Mouse (Mus musculus) embryonic facial prominence, embryonic 12.5 days (tissue): ENCODE results near the gene Adamts17. TPM values are rescaled to one million over a fixed set of nuclear protein-coding genes. Genes with fewer than 3 reads are reported as not detected.

Experiments
- ATAC-seq: fragments of 200-750 bp; cut with Nextera tagmentation; 2 replicates; pipeline ENCODE4 v1.8.0; 2017; ENCODE audit not compliant: insufficient number of reproducible peaks, insufficient read depth, low FRiP score, low TSS enrichment
- H3K27ac ChIP-seq: fragments of 300-500 bp; sonication (generic); 2 replicates; pipeline ENCODE4 v1.5.1; 2016; ENCODE audit warnings: mild to moderate bottlenecking
- H3K27me3 ChIP-seq: fragments of 300-500 bp; sonication (generic); 2 replicates; pipeline ENCODE4 v1.6.1; 2016; ENCODE audit warnings: mild to moderate bottlenecking, moderate library complexity
- H3K36me3 ChIP-seq: fragments of 300-500 bp; sonication (generic); 2 replicates; pipeline ENCODE4 v1.6.1; 2016; ENCODE audit warnings: mild to moderate bottlenecking
- H3K4me1 ChIP-seq: fragments of 300-500 bp; sonication (generic); 2 replicates; pipeline ENCODE4 v1.6.1; 2016
- H3K4me2 ChIP-seq: fragments of 300-500 bp; sonication (generic); replicated peaks from 2 replicates; pipeline ENCODE4 v1.6.1; 2016; ENCODE audit warnings: mild to moderate bottlenecking, moderate library complexity
- H3K4me3 ChIP-seq: fragments of 300-500 bp; sonication (generic); 2 replicates; pipeline ENCODE4 v1.5.1; 2016; ENCODE audit warnings: mild to moderate bottlenecking
- H3K9ac ChIP-seq: fragments of 300-500 bp; sonication (generic); 2 replicates; pipeline ENCODE4 v1.6.1; 2016; ENCODE audit warnings: mild to moderate bottlenecking, moderate library complexity
- H3K9me3 ChIP-seq: fragments of 300-500 bp; sonication (generic); 2 replicates; pipeline ENCODE4 v1.6.1; 2016; ENCODE audit warnings: mild to moderate bottlenecking, moderate library complexity
- WGBS: fragments of 180-500 bp; shearing (Covaris S2); methylation state at CpG from one replicate; pipeline ENCODE4 v1.1.7; 2016; 5-methylcytosine and 5-hydroxymethylcytosine counted together
- polyA plus RNA-seq: library from polyadenylated mRNA; unstranded; fragments of >200 nt; fragmentation: Nextera tagmentation; extraction: Ambion mirVana; gene quantifications from 2 replicates; pipeline ENCODE4 v1.2.1, GENCODE M21; 2016

The Adamts17 gene
- polyA plus RNA-seq, 1 experiment from 2014 or later: 13.8 TPM

- no peaks in the 10 kb centered on the region for H3K27me3 ChIP-seq
- no peak overlapping the region for H3K4me2 ChIP-seq
- H3K9me3 ChIP-seq: no peaks in the 10 kb centered on the region
- no peaks in the 10 kb centered on the region for H3K36me3 ChIP-seq
- no peak for ATAC-seq
- H3K4me1 ChIP-seq: peaks cover 17% of the 10 kb centered on the region
- H3K4me3 ChIP-seq: no peak overlapping the region
- WGBS: 46% methylated on average over 2 of the region's 2 CpGs
- peak overlapping the region; percentile 69 for H3K27ac ChIP-seq
- no peak overlapping the region for H3K9ac ChIP-seq
Observed at GRCm38 (mm10) chr7:66955978-66956377, 116.4 kb downstream of the Adamts17 start.

DNA sequence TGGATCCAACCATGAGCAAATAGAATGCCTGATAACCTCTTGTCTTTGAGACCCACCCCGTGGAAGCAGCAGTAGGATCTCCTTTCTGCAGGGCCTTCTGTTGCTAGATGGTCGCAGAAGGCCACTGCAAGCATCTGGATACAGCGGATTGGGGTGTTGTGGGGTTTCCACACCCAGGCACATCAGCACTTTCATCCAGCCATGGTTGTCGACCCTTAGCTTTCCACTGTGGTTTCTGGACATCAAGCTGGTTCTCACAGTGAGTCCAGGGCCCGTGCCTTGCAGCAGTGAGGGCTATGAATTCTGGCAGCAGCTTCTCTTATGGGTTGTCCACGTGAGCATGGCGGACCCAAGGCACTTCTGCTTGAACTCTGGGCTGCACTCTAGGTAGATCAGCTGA, 118.2 kb downstream of the Adamts17 start:
- Histone ChIP-seq H3K4me2 (no peak overlapping the region), H3K27ac (no peak overlapping the region), H3K9ac (no peak overlapping the region), H3K36me3 (no peaks in the 10 kb centered on the region), H3K27me3 (no peaks in the 10 kb centered on the region), H3K4me1 (peaks cover 17% of the 10 kb centered on the region), H3K4me3 (no peak overlapping the region), H3K9me3 (no peaks in the 10 kb centered on the region)
- 89% methylated on average over 7 of the region's 7 CpGs for WGBS
- no peak for ATAC-seq

DNA sequence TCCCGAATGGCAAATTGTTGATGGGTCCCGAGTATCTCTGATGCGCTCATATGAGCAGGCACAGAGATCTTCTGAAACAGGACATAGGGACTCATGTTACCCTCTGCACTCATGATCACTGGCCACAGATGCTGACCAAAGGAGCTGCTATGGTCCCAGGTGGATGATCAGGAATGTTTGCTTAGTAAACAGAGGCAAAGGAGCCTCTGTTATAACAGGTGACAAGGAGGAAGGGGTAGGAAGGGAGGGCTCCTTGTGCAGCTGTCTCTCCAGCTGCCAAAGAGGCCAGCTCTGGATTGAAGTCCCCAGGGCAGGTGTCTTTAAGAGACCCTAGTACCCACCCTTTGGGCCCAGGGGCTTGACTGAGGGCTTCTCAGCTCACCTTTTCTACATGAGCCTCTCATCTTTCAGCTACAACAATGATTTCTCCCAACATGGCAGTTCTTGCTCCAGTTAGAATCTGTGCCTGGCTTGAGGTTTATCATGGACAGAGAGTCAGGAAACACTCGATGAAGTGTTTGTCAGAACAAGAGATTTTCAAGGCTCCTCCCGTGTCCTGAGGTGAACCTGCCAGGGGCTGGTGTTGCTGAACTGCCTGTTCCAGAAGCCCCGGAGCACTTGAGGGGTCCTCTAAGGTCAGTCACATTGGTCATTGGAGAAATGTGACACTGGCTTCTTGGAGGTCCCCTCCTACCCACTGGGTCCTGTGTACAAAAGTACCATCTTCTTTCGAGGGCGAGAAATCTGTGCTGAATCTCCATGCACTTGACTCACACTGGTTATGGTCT, 120.9 kb downstream of the Adamts17 start:
- WGBS: 76% methylated on average over 8 of the region's 8 CpGs
- no peak for ATAC-seq

DNA sequence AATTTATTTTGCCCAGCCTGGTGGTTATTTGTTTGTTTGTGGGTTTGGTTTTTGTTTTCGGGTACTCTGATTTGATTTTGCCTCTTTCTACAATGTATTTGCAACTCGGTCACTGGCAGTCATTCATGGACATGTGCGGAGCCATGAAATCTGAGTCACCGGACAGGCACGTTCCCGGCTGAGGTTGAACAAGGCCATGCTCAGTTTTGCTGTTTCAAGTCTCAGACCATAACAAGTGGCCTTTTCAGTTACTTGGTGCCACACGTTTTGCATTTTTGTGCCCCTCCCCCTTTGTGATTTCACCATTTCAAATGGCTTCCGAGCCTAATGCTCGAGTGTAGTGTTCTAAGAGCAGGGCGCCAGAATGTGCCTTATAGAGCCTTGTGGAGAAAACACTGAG, 123.2 kb downstream of the Adamts17 start:
- Histone ChIP-seq H3K27me3 (no peaks in the 10 kb centered on the region), H3K4me2 (no peak overlapping the region), H3K27ac (no peak overlapping the region), H3K4me1 (peaks cover 15% of the 10 kb centered on the region), H3K36me3 (no peaks in the 10 kb centered on the region), H3K4me3 (no peak overlapping the region), H3K9ac (no peak overlapping the region), H3K9me3 (no peaks in the 10 kb centered on the region)
- 55% methylated on average over 10 of the region's 10 CpGs for WGBS
- ATAC-seq: no peak

More for the DNA sequence above, 120.9 kb downstream of the Adamts17 start:
- Histone ChIP-seq H3K9ac (no peak overlapping the region), H3K36me3 (no peaks in the 10 kb centered on the region), H3K4me1 (peaks cover 11% of the 10 kb centered on the region), H3K4me3 (no peak overlapping the region), H3K4me2 (no peak overlapping the region), H3K9me3 (no peaks in the 10 kb centered on the region), H3K27ac (no peak overlapping the region), H3K27me3 (no peaks in the 10 kb centered on the region)

GRCm38 (mm10) chr7:66963541-66963940, 124.0 kb downstream of the Adamts17 start:
- WGBS: 82% methylated on average over 8 of the region's 8 CpGs
- Histone ChIP-seq H3K9me3 (no peaks in the 10 kb centered on the region), H3K9ac (no peak overlapping the region), H3K27me3 (no peaks in the 10 kb centered on the region), H3K4me2 (no peak overlapping the region), H3K4me3 (no peak overlapping the region), H3K4me1 (peaks cover 21% of the 10 kb centered on the region), H3K36me3 (no peaks in the 10 kb centered on the region), H3K27ac (no peak overlapping the region)
- no peak for ATAC-seq

DNA sequence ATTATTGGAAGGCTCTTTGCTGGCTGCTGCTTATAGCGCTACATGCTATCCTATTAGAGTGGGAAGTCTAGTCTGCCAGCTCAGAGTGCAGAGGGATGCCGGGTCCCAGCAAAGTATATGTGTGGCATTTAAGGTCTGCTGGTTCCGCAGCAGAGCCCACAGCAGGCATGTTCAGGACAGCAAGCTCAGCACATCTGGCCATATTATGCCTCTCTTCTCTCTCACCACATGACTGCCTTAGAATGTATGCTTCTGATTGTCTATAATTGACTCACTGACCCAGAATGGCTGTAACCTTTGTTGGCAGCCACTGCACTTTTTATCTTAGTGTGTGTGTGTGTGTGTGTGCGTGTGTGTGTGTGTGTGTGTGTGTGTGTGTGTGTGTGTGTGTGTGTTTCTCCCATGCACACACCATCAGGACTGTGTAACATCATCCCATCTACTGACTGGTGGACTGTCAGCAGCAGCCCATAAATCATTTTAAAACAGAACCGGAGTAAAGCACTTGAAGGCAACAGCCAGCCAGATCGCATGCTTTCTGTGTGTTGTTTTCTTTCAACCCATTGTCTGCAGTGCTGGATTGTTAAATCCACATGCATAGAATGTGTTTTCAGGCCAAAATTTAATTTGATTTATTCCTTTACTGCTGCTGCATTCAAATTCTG, 127.1 kb downstream of the Adamts17 start:
- no peaks in the 10 kb centered on the region for H3K36me3 ChIP-seq
- WGBS: 50% methylated on average over 6 of the region's 6 CpGs
- peaks cover 24% of the 10 kb centered on the region for H3K4me1 ChIP-seq
- no peaks in the 10 kb centered on the region for H3K9me3 ChIP-seq
- ATAC-seq: no peak
- H3K4me2 ChIP-seq: no peak overlapping the region
- no peaks in the 10 kb centered on the region for H3K27me3 ChIP-seq
- H3K4me3 ChIP-seq: no peak overlapping the region
- no peak overlapping the region for H3K9ac ChIP-seq
- peak overlapping the region; percentile 52 for H3K27ac ChIP-seq

GRCm38 (mm10) chr7:66967206-66967919, 127.8 kb downstream of the Adamts17 start:
- H3K9ac ChIP-seq: no peak overlapping the region
- ATAC-seq: no peak
- 62% methylated on average over 8 of the region's 8 CpGs for WGBS
- H3K27ac ChIP-seq: peak overlapping the region; percentile 52; the same call in 1 of the 2 replicates
- H3K9me3 ChIP-seq: no peaks in the 10 kb centered on the region
- no peaks in the 10 kb centered on the region for H3K36me3 ChIP-seq
- H3K4me1 ChIP-seq: peaks cover 24% of the 10 kb centered on the region
- no peak overlapping the region for H3K4me2 ChIP-seq
- no peak overlapping the region for H3K4me3 ChIP-seq
- no peaks in the 10 kb centered on the region for H3K27me3 ChIP-seq

GRCm38 (mm10) chr7:66968661-66969060, 129.1 kb downstream of the Adamts17 start:
- 82% methylated on average over 6 of the region's 6 CpGs for WGBS

GRCm38 (mm10) chr7:66969199-66969598, 129.7 kb downstream of the Adamts17 start:
- Histone ChIP-seq H3K4me3 (no peak overlapping the region), H3K27me3 (no peaks in the 10 kb centered on the region), H3K4me2 (no peak overlapping the region), H3K27ac (no peak overlapping the region), H3K9ac (no peak overlapping the region), H3K4me1 (peaks cover 22% of the 10 kb centered on the region), H3K36me3 (no peaks in the 10 kb centered on the region), H3K9me3 (no peaks in the 10 kb centered on the region)
- WGBS: 55% methylated on average over 2 of the region's 2 CpGs
- ATAC-seq: no peak

More at GRCm38 (mm10) chr7:66968661-66969060, 129.1 kb downstream of the Adamts17 start:
- H3K9me3 ChIP-seq: no peaks in the 10 kb centered on the region
- no peak overlapping the region for H3K27ac ChIP-seq
- H3K4me2 ChIP-seq: no peak overlapping the region
- H3K4me3 ChIP-seq: no peak overlapping the region
- H3K9ac ChIP-seq: no peak overlapping the region
- no peaks in the 10 kb centered on the region for H3K36me3 ChIP-seq
- H3K4me1 ChIP-seq: peaks cover 22% of the 10 kb centered on the region
- no peaks in the 10 kb centered on the region for H3K27me3 ChIP-seq
- no peak for ATAC-seq

GRCm38 (mm10) chr7:66970235-66970634, 130.7 kb downstream of the Adamts17 start:
- peaks cover 29% of the 10 kb centered on the region for H3K4me1 ChIP-seq
- no peak overlapping the region for H3K9ac ChIP-seq
- no peaks in the 10 kb centered on the region for H3K9me3 ChIP-seq
- no peak for ATAC-seq
- H3K27me3 ChIP-seq: no peaks in the 10 kb centered on the region
- no peak overlapping the region for H3K4me2 ChIP-seq
- H3K27ac ChIP-seq: no peak overlapping the region
- H3K36me3 ChIP-seq: no peaks in the 10 kb centered on the region
- 71% methylated on average over 2 of the region's 2 CpGs for WGBS
- no peak overlapping the region for H3K4me3 ChIP-seq

DNA sequence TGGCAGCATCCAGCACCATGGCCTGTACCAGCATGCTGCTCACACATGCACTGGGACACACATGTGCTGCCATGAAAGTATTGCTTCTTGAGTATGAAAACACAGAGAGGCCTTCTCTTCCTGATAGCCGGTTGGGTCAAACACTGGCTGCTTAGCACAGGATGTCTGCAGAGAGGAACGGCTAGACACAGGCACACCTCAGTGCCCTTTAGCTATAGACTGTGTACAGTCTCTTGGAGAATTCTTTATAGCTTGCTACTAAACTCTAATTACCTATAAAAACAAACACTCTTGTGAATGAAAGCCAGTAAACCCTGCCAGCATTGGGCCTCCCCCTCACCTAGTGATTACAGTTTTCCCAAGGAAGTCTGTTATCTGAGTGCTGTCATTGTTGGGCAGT, 131.4 kb downstream of the Adamts17 start:
- no peak overlapping the region for H3K4me2 ChIP-seq
- H3K27ac ChIP-seq: no peak overlapping the region
- H3K9ac ChIP-seq: no peak overlapping the region
- no peak for ATAC-seq
- no peaks in the 10 kb centered on the region for H3K36me3 ChIP-seq
- H3K4me1 ChIP-seq: peaks cover 29% of the 10 kb centered on the region
- H3K9me3 ChIP-seq: no peaks in the 10 kb centered on the region
- 57% methylated on average over 2 of the region's 2 CpGs for WGBS
- no peaks in the 10 kb centered on the region for H3K27me3 ChIP-seq
- H3K4me3 ChIP-seq: no peak overlapping the region
